Mouse (Mus musculus) inflammation-experienced regulatory T-cells (primary cell): ENCODE results near the gene Pacsin1. TPM values are rescaled to one million over a fixed set of nuclear protein-coding genes. Genes with fewer than 3 reads are reported as not detected.

Experiments used
- polyA plus RNA-seq, 2 experiments: library from polyadenylated mRNA; unstranded; fragments of 100-300 nt; shearing (Covaris generic); gene quantifications; one replicate each; pipeline ENCODE4 v1.2.1; 2017

Pacsin1 gene
- polyA plus RNA-seq, result 10 to 100 TPM; 59.2 to 67.8 TPM

GRCm38 (mm10) chr17:27655089-27656010, at the start of gene Pacsin1:
Pacsin1 (plus strand) TSS chr17:27655509.

DNA sequence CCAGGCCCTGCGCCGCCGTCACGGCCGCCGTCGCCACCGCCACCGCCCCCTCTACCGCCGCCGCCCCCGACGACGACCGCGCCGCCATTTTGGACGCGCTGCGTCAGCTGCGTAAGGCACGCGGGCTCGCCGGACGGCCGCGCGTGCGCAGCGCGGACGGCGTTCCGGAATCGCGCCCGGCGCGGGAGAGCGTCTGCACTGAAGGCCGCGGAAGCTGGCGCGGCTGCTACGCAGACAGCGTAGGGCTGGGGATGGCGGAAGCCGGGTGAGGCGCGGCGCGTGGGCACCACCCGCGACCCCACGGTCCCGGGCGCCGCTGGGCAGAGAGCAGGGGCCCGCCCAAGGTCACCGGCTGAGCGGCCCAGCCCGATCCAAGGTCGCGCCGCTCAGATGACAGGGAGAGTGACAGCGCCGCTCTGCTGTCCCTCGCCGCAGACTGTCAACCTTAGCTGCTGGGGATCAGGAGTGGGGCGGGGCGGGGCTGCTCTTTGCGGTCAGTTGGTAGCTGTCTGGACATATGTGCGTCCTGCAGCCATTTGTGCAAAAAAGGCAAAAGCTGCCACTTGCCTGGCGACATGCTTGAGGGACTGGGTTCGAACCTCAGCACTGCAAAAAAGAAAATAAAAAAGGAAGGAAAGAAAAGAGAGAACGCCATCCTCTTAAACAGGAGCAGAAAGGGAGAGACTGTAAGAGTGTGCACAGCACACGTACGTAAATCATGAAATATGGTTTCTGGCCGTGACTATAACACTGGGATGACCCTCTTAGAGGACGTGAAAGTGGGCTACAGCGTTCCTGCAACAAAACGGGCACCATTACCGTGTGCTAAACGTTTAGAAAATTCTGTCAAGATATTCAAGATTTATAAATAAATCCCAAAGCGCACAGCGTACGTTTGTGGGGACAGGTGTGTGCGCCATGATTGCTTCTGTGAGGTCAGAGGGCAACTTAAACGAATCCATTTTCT, 31.7 kb upstream of the Pacsin1 start, which contains the start of gene Nudt3:
Gene Nudt3, minus strand, starts transcription at position 136 of the 967 bp plus-strand sequence.

GRCm38 (mm10) chr17:27634871-27635574, 20.3 kb upstream of the Pacsin1 start, which contains the start of gene RPS10-NUDT3:
RPS10-NUDT3 (minus strand) TSS chr17:27635222.

DNA sequence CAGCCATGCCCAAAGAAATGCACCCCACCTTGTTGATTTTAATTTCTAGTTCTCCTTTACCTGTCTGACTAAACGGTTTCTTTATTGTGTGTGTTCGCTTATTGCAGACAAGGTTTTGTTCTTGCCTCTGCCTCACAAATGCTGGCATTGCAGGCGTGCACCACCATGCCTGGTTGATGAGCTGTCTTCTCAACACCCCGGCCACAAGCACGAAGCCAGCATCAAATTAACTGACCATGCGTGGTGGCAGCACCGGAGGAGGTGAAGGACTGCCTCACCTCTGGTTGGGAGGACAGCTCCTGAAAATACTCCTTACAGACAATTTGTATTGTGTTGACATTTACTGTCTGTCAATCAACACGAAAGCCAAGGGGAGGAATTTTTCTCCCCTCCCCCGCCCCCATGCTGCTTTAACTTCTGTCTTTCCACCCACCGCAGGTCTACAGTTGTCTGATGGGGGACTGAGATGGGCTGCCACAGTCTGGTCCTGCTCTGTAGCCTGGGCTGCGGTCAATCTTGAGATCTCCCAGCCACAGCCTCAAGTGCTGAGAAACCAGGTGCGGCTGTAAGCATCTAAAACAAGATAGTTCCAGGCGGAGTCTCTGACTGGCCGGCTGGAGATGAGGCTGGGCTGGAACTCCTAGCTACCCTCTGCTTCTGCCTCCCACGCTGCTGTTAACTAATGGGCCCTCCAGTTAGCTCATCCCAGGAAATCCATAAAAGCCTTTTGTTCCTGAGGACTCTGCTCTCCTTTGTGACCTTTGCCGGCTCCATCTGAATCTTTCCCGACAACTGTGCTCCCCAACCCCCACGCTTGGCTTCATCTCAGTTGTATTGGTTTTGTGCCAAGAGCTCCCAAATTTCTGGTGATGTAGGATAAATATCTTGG, 18.9 kb upstream of the Pacsin1 start, which contains the start of gene Rps10:
Gene Rps10, minus strand, starts transcription at position 538 of the 889 bp plus-strand sequence.

DNA sequence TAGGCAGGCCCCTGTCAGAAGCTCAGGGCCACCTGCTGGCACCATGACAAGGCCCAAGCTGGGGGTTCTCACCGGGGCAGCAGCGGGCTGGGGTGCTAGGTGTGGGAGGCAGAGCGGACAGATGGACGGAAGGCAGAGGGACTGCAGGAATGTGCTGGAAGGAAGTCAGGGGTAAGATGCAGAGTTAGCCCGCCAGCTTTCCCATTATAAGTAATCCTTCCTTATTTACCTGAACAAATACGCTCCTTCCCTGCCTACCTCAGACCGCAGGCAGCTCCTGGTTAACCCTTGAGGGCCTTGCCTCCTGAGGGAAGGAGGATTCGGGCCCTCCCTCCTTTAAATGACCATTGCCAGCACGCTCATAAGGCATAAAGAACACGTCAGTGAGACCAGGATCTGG, 73.5 kb downstream of the Pacsin1 start, which contains the start of gene Spdef:
Gene Spdef, minus strand, starts transcription at position 186 of the 400 bp plus-strand sequence.

Other genes with a start within 250 kb of the Pacsin1 start
- under 1 TPM in 1 of 2 experiments, not detected in 1; 0.66 TPM for gene Grm4, start 134.1 kb upstream of the Pacsin1 start, polyA plus RNA-seq
- 10 to 100 TPM; 73.6 to 75.1 TPM for gene Hmga1, start 99.0 kb upstream of the Pacsin1 start, polyA plus RNA-seq
- gene AI413582, start 89.8 kb upstream of the Pacsin1 start, polyA plus RNA-seq, result 100 to 1,000 TPM; 125 to 170 TPM
- gene Nudt3, start 32.0 kb upstream of the Pacsin1 start, polyA plus RNA-seq, result 10 to 100 TPM; 76.6 to 97.6 TPM
- not detected for gene RPS10-NUDT3, start 20.3 kb upstream of the Pacsin1 start, polyA plus RNA-seq
- gene Rps10, start 18.8 kb upstream of the Pacsin1 start, polyA plus RNA-seq, result 100 to 1,000 TPM; 914 to 952 TPM
- gene Spdef, start 73.4 kb downstream of the Pacsin1 start, polyA plus RNA-seq, result 1 to 10 TPM in 1 of 2 experiments, under 1 TPM in 1; 0.57 to 2.9 TPM
- 10 to 100 TPM; 19.5 to 35.5 TPM for gene D17Wsu92e, start 165.1 kb downstream of the Pacsin1 start, polyA plus RNA-seq
- 100 to 1,000 TPM; 165 to 185 TPM for gene Snrpc, start 182.6 kb downstream of the Pacsin1 start, polyA plus RNA-seq
- gene Uhrf1bp1, start 200.9 kb downstream of the Pacsin1 start, polyA plus RNA-seq, result 1 to 10 TPM; 2.6 to 3.0 TPM